Mouse (Mus musculus) heart, embryonic 13.5 days (tissue): ENCODE measurements around the gene Slc25a44. TPM values are rescaled to one million over a fixed set of nuclear protein-coding genes. Genes with fewer than 3 reads are reported as not detected.

Experiments
- ATAC-seq: fragments of 200-750 bp; cut with Nextera tagmentation; 2 replicates; pipeline ENCODE4 v1.8.0; 2017; ENCODE audit warnings: moderate TSS enrichment; ENCODE audit not compliant: insufficient number of reproducible peaks, low FRiP score, low TSS enrichment; ENCODE audit errors: extremely low read depth
- H3K27ac ChIP-seq: fragments of 300-500 bp; sonication (generic); replicated peaks from 2 replicates; pipeline ENCODE4 v1.5.1; 2015; ENCODE audit warnings: moderate library complexity, mild to moderate bottlenecking, inconsistent platforms
- H3K27me3 ChIP-seq: fragments of 300-500 bp; sonication (generic); replicated peaks from 2 replicates; pipeline ENCODE4 v1.6.1; 2015; ENCODE audit warnings: mild to moderate bottlenecking, inconsistent platforms
- H3K36me3 ChIP-seq: fragments of 300-500 bp; sonication (generic); 2 replicates; pipeline ENCODE4 v1.6.1; 2015; ENCODE audit warnings: mild to moderate bottlenecking, inconsistent platforms
- H3K4me1 ChIP-seq: fragments of 300-500 bp; sonication (generic); 2 replicates; pipeline ENCODE4 v1.6.1; 2015; ENCODE audit warnings: inconsistent platforms
- H3K4me2 ChIP-seq: fragments of 300-500 bp; sonication (generic); 2 replicates; pipeline ENCODE4 v1.6.1; 2015; ENCODE audit warnings: inconsistent platforms, mild to moderate bottlenecking, moderate library complexity
- H3K4me3 ChIP-seq: fragments of 300-500 bp; sonication (generic); 2 replicates; pipeline ENCODE4 v1.5.1; 2015; ENCODE audit warnings: moderate library complexity, mild to moderate bottlenecking, inconsistent platforms
- H3K9ac ChIP-seq: fragments of 300-500 bp; sonication (generic); 2 replicates; pipeline ENCODE4 v1.6.1; 2015; ENCODE audit warnings: inconsistent platforms, mild to moderate bottlenecking, moderate library complexity
- H3K9me3 ChIP-seq: fragments of 300-500 bp; sonication (generic); 2 replicates; pipeline ENCODE4 v1.6.1; 2016; ENCODE audit warnings: inconsistent platforms
- WGBS: fragments of 180-500 bp; shearing (Covaris S2); methylation state at CpG from one replicate; pipeline ENCODE4 v1.1.7; 2015; ENCODE audit warnings: mixed read lengths; 5-methylcytosine and 5-hydroxymethylcytosine counted together
- polyA plus RNA-seq: library from polyadenylated mRNA; unstranded; fragments of >200 nt; fragmentation: Nextera tagmentation; extraction: Ambion mirVana; gene quantifications from 2 replicates; pipeline ENCODE4 v1.2.1, GENCODE M21; 2015

The Slc25a44 gene
- polyA plus RNA-seq, 1 experiment from 2014 or later = 12.0 TPM

GRCm38 (mm10) chr3:88427342-88427905, 2.5 kb upstream of the Slc25a44 start:
- H3K4me1 ChIP-seq = peaks cover 19% of the 10 kb centered on the region
- ATAC-seq = no peak
- 62% methylated on average over 4 of the region's 4 CpGs for WGBS
- no peaks in the 10 kb centered on the region for H3K27me3 ChIP-seq
- no peak overlapping the region for H3K27ac ChIP-seq
- H3K9me3 ChIP-seq = no peaks in the 10 kb centered on the region
- no peak overlapping the region for H3K4me3 ChIP-seq
- no peak overlapping the region for H3K9ac ChIP-seq
- H3K4me2 ChIP-seq = no peak overlapping the region
- no peaks in the 10 kb centered on the region for H3K36me3 ChIP-seq

GRCm38 (mm10) chr3:88425708-88426420, 925 bp upstream of the Slc25a44 start:
- Histone ChIP-seq H3K9ac (no peak overlapping the region; the same call in 1 of the 2 replicates), H3K27me3 (no peaks in the 10 kb centered on the region), H3K36me3 (peaks cover 5% of the 10 kb centered on the region), H3K4me3 (peak overlapping the region; percentile 75; the same call in 1 of the 2 replicates), H3K4me1 (peaks cover 23% of the 10 kb centered on the region), H3K4me2 (peak overlapping the region; percentile 94), H3K9me3 (no peaks in the 10 kb centered on the region), H3K27ac (no peak overlapping the region)
- WGBS = 78% methylated on average over 10 of the region's 10 CpGs
- ATAC-seq = no peak

GRCm38 (mm10) chr3:88425330-88425689, 371 bp upstream of the Slc25a44 start:
- no peak for ATAC-seq
- Histone ChIP-seq H3K4me3 (peak overlapping the region; percentile 75), H3K4me2 (peak overlapping the region; percentile 94), H3K27ac (no peak overlapping the region), H3K4me1 (peaks cover 23% of the 10 kb centered on the region), H3K36me3 (peaks cover 10% of the 10 kb centered on the region), H3K9ac (peak overlapping the region; percentile 70), H3K27me3 (no peaks in the 10 kb centered on the region), H3K9me3 (no peaks in the 10 kb centered on the region)
- WGBS = 8% methylated on average over 2 of the region's 2 CpGs

GRCm38 (mm10) chr3:88422020-88422720, 2.8 kb downstream of the Slc25a44 start:
- H3K9ac ChIP-seq = peak overlapping the region; percentile 50; the same call in 1 of the 2 replicates
- peaks cover 42% of the 10 kb centered on the region for H3K36me3 ChIP-seq
- peaks cover 23% of the 10 kb centered on the region for H3K4me1 ChIP-seq
- H3K27me3 ChIP-seq = no peaks in the 10 kb centered on the region
- H3K9me3 ChIP-seq = no peaks in the 10 kb centered on the region
- ATAC-seq = no peak
- WGBS = 34% methylated on average over 9 of the region's 9 CpGs
- no peak overlapping the region for H3K27ac ChIP-seq
- no peak overlapping the region for H3K4me2 ChIP-seq
- no peak overlapping the region for H3K4me3 ChIP-seq

- 89% methylated on average over 19 of the region's 19 CpGs for WGBS
- H3K36me3 ChIP-seq = peaks cover 56% of the 10 kb centered on the region
Observed at GRCm38 (mm10) chr3:88420771-88421170, 4.2 kb downstream of the Slc25a44 start.

GRCm38 (mm10) chr3:88418016-88418415, 6.9 kb downstream of the Slc25a44 start:
- no peak overlapping the region for H3K4me2 ChIP-seq
- ATAC-seq = no peak
- 82% methylated on average over 6 of the region's 6 CpGs for WGBS
- H3K4me3 ChIP-seq = no peak overlapping the region
- no peak overlapping the region for H3K27ac ChIP-seq
- H3K9me3 ChIP-seq = no peaks in the 10 kb centered on the region
- no peaks in the 10 kb centered on the region for H3K27me3 ChIP-seq
- H3K4me1 ChIP-seq = peaks cover 15% of the 10 kb centered on the region
- H3K36me3 ChIP-seq = peaks cover 83% of the 10 kb centered on the region
- 0 out of 2 replicates have a peak overlapping the region, but pooled peaks have one; percentile 14 for H3K9ac ChIP-seq

More at GRCm38 (mm10) chr3:88420771-88421170, 4.2 kb downstream of the Slc25a44 start:
- no peaks in the 10 kb centered on the region for H3K27me3 ChIP-seq
- no peak overlapping the region for H3K4me3 ChIP-seq
- no peaks in the 10 kb centered on the region for H3K9me3 ChIP-seq
- no peak overlapping the region for H3K27ac ChIP-seq
- no peak overlapping the region for H3K4me2 ChIP-seq
- no peak overlapping the region for H3K9ac ChIP-seq
- ATAC-seq = no peak
- H3K4me1 ChIP-seq = peaks cover 25% of the 10 kb centered on the region

- Histone ChIP-seq H3K9me3 (no peaks in the 10 kb centered on the region), H3K9ac (peak overlapping the region; percentile 37; the same call in 1 of the 2 replicates), H3K36me3 (peaks cover 95% of the 10 kb centered on the region), H3K4me3 (no peak overlapping the region), H3K27ac (no peak overlapping the region), H3K4me1 (peaks cover 13% of the 10 kb centered on the region), H3K27me3 (no peaks in the 10 kb centered on the region), H3K4me2 (no peak overlapping the region)
- ATAC-seq = no peak
- WGBS = 46% methylated on average over 4 of the region's 4 CpGs
Observed at GRCm38 (mm10) chr3:88415668-88416067, 9.3 kb downstream of the Slc25a44 start.

- no peaks in the 10 kb centered on the region for H3K27me3 ChIP-seq
- no peak overlapping the region for H3K4me2 ChIP-seq
- peaks cover 68% of the 10 kb centered on the region for H3K36me3 ChIP-seq
- ATAC-seq = no peak
- no peak overlapping the region for H3K9ac ChIP-seq
- H3K9me3 ChIP-seq = no peaks in the 10 kb centered on the region
- no peak overlapping the region for H3K27ac ChIP-seq
- WGBS = 79% methylated on average over 11 of the region's 11 CpGs
- H3K4me3 ChIP-seq = no peak overlapping the region
- H3K4me1 ChIP-seq = peaks cover 35% of the 10 kb centered on the region
Observed at GRCm38 (mm10) chr3:88412636-88413035, 12.3 kb downstream of the Slc25a44 start.

GRCm38 (mm10) chr3:88411681-88412080, 13.3 kb downstream of the Slc25a44 start:
- H3K27ac ChIP-seq = no peak overlapping the region
- no peaks in the 10 kb centered on the region for H3K9me3 ChIP-seq
- H3K36me3 ChIP-seq = peaks cover 58% of the 10 kb centered on the region
- no peak overlapping the region for H3K4me3 ChIP-seq
- no peaks in the 10 kb centered on the region for H3K27me3 ChIP-seq
- no peak for ATAC-seq
- H3K4me1 ChIP-seq = peaks cover 44% of the 10 kb centered on the region
- WGBS = 82% methylated on average over 4 of the region's 4 CpGs
- H3K9ac ChIP-seq = no peak overlapping the region
- H3K4me2 ChIP-seq = no peak overlapping the region

- Histone ChIP-seq H3K9me3 (no peaks in the 10 kb centered on the region), H3K36me3 (peaks cover 48% of the 10 kb centered on the region), H3K4me2 (peak overlapping the region; percentile 84), H3K4me1 (peaks cover 42% of the 10 kb centered on the region), H3K27me3 (no peaks in the 10 kb centered on the region), H3K4me3 (peak overlapping the region; percentile 69), H3K27ac (peak overlapping the region; percentile 99), H3K9ac (peak overlapping the region; percentile 91)
- ATAC-seq = no peak
- WGBS = 18% methylated on average over 7 of the region's 7 CpGs
Observed at GRCm38 (mm10) chr3:88410645-88411031, 14.3 kb downstream of the Slc25a44 start.
